Mouse (Mus musculus): ENCODE results near the gene Sgtb.
A peak's percentile ranks its signal among the peaks of the same experiment; 100 is the strongest.

Gene Sgtb

GRCm38 (mm10) chr13:104109816-104110521, 428 bp downstream of the Sgtb start:
- peak; percentile 41 for DNase-seq (ENCODE audit: low spot score)

GRCm38 (mm10) chr13:104110526-104110925, 985 bp downstream of the Sgtb start:
- no peak for DNase-seq (ENCODE audit: low spot score)

GRCm38 (mm10) chr13:104112266-104112900, 2.8 kb downstream of the Sgtb start:
- peak; percentile 29 for DNase-seq (ENCODE audit: low spot score)

- DNase-seq (ENCODE audit: low spot score): no peak
Measured at GRCm38 (mm10) chr13:104113782-104114181, 4.2 kb downstream of the Sgtb start.

- peak; percentile 31 for DNase-seq (ENCODE audit: low spot score)
Measured at GRCm38 (mm10) chr13:104114827-104115226, 5.3 kb downstream of the Sgtb start.

- no peak for DNase-seq (ENCODE audit: low spot score)
Measured at GRCm38 (mm10) chr13:104122078-104122840, 12.7 kb downstream of the Sgtb start.

- DNase-seq (ENCODE audit: low spot score): no peak
Measured at GRCm38 (mm10) chr13:104123662-104124381, 14.3 kb downstream of the Sgtb start.

GRCm38 (mm10) chr13:104132561-104132960, 23.0 kb downstream of the Sgtb start:
- no peak for DNase-seq (ENCODE audit: low spot score)

GRCm38 (mm10) chr13:104134510-104135085, 25.1 kb downstream of the Sgtb start:
- no peak for DNase-seq (ENCODE audit: low spot score)

- DNase-seq (ENCODE audit: low spot score): peak; percentile 76
Measured at GRCm38 (mm10) chr13:104139369-104140209, 30.0 kb downstream of the Sgtb start.

GRCm38 (mm10) chr13:104144871-104145270, 35.3 kb downstream of the Sgtb start:
- no peak for DNase-seq (ENCODE audit: low spot score)

- DNase-seq (ENCODE audit: low spot score): no peak
Measured at GRCm38 (mm10) chr13:104145646-104146045, 36.1 kb downstream of the Sgtb start.

GRCm38 (mm10) chr13:104154180-104154579, 44.6 kb downstream of the Sgtb start:
- no peak for DNase-seq (ENCODE audit: low spot score)

GRCm38 (mm10) chr13:104155106-104155505, 45.6 kb downstream of the Sgtb start:
- DNase-seq (ENCODE audit: low spot score): no peak

- no peak for DNase-seq (ENCODE audit: low spot score)
Measured at GRCm38 (mm10) chr13:104155686-104156085, 46.1 kb downstream of the Sgtb start.

- no peak for DNase-seq (ENCODE audit: low spot score)
Measured at GRCm38 (mm10) chr13:104171711-104172110, 62.2 kb downstream of the Sgtb start.

GRCm38 (mm10) chr13:104172498-104172897, 63.0 kb downstream of the Sgtb start:
- no peak for DNase-seq (ENCODE audit: low spot score)

- no peak for DNase-seq (ENCODE audit: low spot score)
Measured at GRCm38 (mm10) chr13:104176874-104177273, 67.3 kb downstream of the Sgtb start.

GRCm38 (mm10) chr13:104177796-104178649, 68.5 kb downstream of the Sgtb start, which contains the start of gene Trappc13:
Trappc13 (minus strand) TSS chr13:104178469.
- DNase-seq (ENCODE audit: low spot score): peak; percentile 88

- DNase-seq (ENCODE audit: low spot score): peak; percentile 93
Measured at GRCm38 (mm10) chr13:104178650-104179121, 69.1 kb downstream of the Sgtb start, which contains the start of gene Trim23. Trim23 (plus strand) TSS chr13:104178797.

Data from layer of hippocampus, adult 9-10 months (tissue).